Mouse (Mus musculus) heart, postnatal 10 days (tissue): ENCODE measurements around the gene Fam92b. TPM values are rescaled to one million over a fixed set of nuclear protein-coding genes. Genes with fewer than 3 reads are reported as not detected.

Source experiments
- DNase-seq, 2 experiments: peaks; one replicate each; pipeline ENCODE4 v3.0.0; 2021
- intact Hi-C: fragments of 180-260 bp; cut with DNase I; formaldehyde crosslinking; loops from one replicate; pipeline ENCODE4 v1.15.1; 2025
- total RNA-seq, 2 experiments: library from RNA; stranded (reverse); gene quantifications; 2 replicates each; pipeline ENCODE4 v1.2.3; 2021

Fam92b gene
- not detected for total RNA-seq

- intact Hi-C loops, result loop anchor here (2.0 to 10.0 kb wide), 7 partner anchors 40 to 430 kb away; no protein-coding TSS in a partner anchor
- peak; percentile 72 to 74 for DNase-seq
These were observed at the start of gene Fam92b for GRCm38 (mm10) chr8:120177318-120178123. TSS of gene Fam92b (minus strand) at chr8:120177466.

- intact Hi-C loops, result no loop called here
- DNase-seq, result no peak
These were observed 48.3 kb upstream of the Fam92b start for GRCm38 (mm10) chr8:120225421-120226151.

GRCm38 (mm10) chr8:120224521-120225420 is 47.5 kb upstream of the Fam92b start:
- DNase-seq, result no peak
- intact Hi-C loops, result no loop called here

GRCm38 (mm10) chr8:120222548-120222947 is 45.3 kb upstream of the Fam92b start:
- DNase-seq, result no peak
- intact Hi-C loops, result no loop called here

- peak; percentile 75 to 79 for DNase-seq
- intact Hi-C loops, result loop anchor here (5.0 kb wide), 1 partner anchor 40 kb away; the partner anchor contains the start of gene Fam92b
These were observed 39.9 kb upstream of the Fam92b start for GRCm38 (mm10) chr8:120216855-120217830.

- intact Hi-C loops, result loop anchor here (5.0 kb wide), 1 partner anchor 38 kb away; the partner anchor contains the start of gene Fam92b
- peak; percentile 72 to 77 for DNase-seq
These were observed 38.3 kb upstream of the Fam92b start for GRCm38 (mm10) chr8:120215416-120216141.

GRCm38 (mm10) chr8:120213939-120214338 is 36.7 kb upstream of the Fam92b start:
- peak; percentile 87 to 88 for DNase-seq
- intact Hi-C loops, result no loop called here

GRCm38 (mm10) chr8:120213229-120213628 is 36.0 kb upstream of the Fam92b start:
- no peak for DNase-seq
- intact Hi-C loops, result no loop called here

GRCm38 (mm10) chr8:120212596-120212995 is 35.3 kb upstream of the Fam92b start:
- intact Hi-C loops, result no loop called here
- no peak for DNase-seq

GRCm38 (mm10) chr8:120211345-120211744 is 34.1 kb upstream of the Fam92b start:
- intact Hi-C loops, result no loop called here
- peak in 1 of 2 experiments; percentile 38 for DNase-seq

GRCm38 (mm10) chr8:120208113-120208512 is 30.8 kb upstream of the Fam92b start:
- DNase-seq, result no peak
- intact Hi-C loops, result no loop called here

GRCm38 (mm10) chr8:120207364-120207763 is 30.1 kb upstream of the Fam92b start:
- intact Hi-C loops, result no loop called here
- no peak for DNase-seq

- intact Hi-C loops, result loop anchor here (1.0 kb wide), 1 partner anchor 20 kb away; no protein-coding TSS in a partner anchor
These were observed 28.6 kb upstream of the Fam92b start for GRCm38 (mm10) chr8:120205916-120206315.

GRCm38 (mm10) chr8:120204736-120205360 is 27.6 kb upstream of the Fam92b start:
- DNase-seq, result peak; percentile 74 to 81
- intact Hi-C loops, result no loop called here

More at GRCm38 (mm10) chr8:120205916-120206315, 28.6 kb upstream of the Fam92b start:
- no peak for DNase-seq

- intact Hi-C loops, result no loop called here
- peak; percentile 75 for DNase-seq
These were observed 25.3 kb upstream of the Fam92b start for GRCm38 (mm10) chr8:120202546-120202945.

- DNase-seq, result no peak
- intact Hi-C loops, result no loop called here
These were observed 24.1 kb upstream of the Fam92b start for GRCm38 (mm10) chr8:120201351-120201750.

GRCm38 (mm10) chr8:120192118-120192517 is 14.9 kb upstream of the Fam92b start:
- DNase-seq, result no peak
- intact Hi-C loops, result no loop called here

- DNase-seq, result peak in 1 of 2 experiments; percentile 53
- intact Hi-C loops, result no loop called here
These were observed 14.4 kb upstream of the Fam92b start for GRCm38 (mm10) chr8:120191633-120192032.
